Mouse (Mus musculus): Measurements from ENCODE around the gene Gsto2. TPM values are rescaled to one million over a fixed set of nuclear protein-coding genes. Genes with fewer than 3 reads are reported as not detected.

The Gsto2 gene
- polyA plus RNA-seq, 1 experiment = 0.32 TPM

DNA sequence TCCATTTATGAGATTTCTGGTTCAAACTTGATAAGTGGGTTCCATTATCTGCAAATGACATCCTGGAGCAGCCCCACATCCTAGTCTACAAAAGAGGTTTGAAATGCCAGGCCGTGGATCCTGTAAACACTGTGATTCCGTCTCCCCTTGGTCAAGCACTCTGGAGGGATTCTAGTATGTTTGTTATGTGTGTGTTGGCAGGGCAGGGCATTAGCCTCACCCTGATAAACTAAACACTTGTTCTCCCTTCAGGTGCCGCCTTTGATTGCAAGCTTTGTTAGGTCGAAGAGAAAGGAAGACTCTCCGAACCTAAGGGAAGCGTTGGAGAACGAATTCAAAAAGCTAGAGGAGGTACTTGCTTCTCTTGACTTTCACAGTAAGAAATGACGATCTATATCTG lies 6.2 kb upstream of the Gsto2 start:
- no peak for DNase-seq (ENCODE audit: low read depth in 1 of 2, low spot score in 2 of 2)
- no peak for TF ChIP-seq POLR2A (IDR thresholded peaks at IDR 0.05; ENCODE audit: low read depth, low read length)
- no peak for TF ChIP-seq CTCF (IDR thresholded peaks at IDR 0.05; ENCODE audit: extremely low read depth, insufficient read depth, insufficient read length, insufficient replicate concordance)
- peaks cover 8% of the 10 kb centered on the region for H3K4me1 ChIP-seq (ENCODE audit: control insufficient read depth, insufficient read depth, insufficient read length)
- no peaks in the 10 kb centered on the region for H3K36me3 ChIP-seq (ENCODE audit: control insufficient read depth, insufficient read depth, low read length)
- no peak overlapping the region for H3K27ac ChIP-seq (ENCODE audit: insufficient read depth, low read length)
- 93% methylated on average over 8 of the region's 8 CpGs for WGBS
- no peak overlapping the region for H3K4me3 ChIP-seq (ENCODE audit: extremely low read depth, insufficient read depth, insufficient read length)
- peaks cover 6% of the 10 kb centered on the region; the same call in 1 of the 2 replicates for H3K27me3 ChIP-seq (ENCODE audit: control insufficient read depth, insufficient read depth, low read length)

DNA sequence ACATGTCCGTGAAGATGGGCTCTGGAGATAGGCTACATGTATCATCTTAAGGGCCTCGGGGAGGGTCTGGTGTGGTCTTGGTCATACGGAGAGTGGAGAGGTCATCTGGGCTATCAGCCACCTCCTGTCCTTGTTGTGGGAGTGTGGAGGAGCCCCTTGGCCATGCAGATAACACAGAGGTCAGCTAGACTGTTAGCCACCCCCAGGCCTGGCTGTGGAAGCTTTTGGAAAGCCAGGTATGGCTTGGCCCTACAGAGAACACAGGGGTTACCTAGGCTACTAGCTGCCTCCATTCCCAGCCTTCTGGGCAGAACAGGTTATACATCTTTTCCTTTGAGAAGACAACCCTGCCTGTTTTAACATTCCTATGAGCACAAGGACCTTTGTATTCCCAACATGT lies 2.8 kb upstream of the Gsto2 start:
- TF ChIP-seq POLR2A (IDR thresholded peaks at IDR 0.05; ENCODE audit: low read depth, low read length) = no peak
- TF ChIP-seq CTCF (IDR thresholded peaks at IDR 0.05; ENCODE audit: extremely low read depth, insufficient read depth, insufficient read length, insufficient replicate concordance) = no peak
- DNase-seq (ENCODE audit: low read depth in 1 of 2, low spot score in 2 of 2) = no peak
- no peak overlapping the region for H3K27ac ChIP-seq (ENCODE audit: insufficient read depth, low read length)
- H3K27me3 ChIP-seq (ENCODE audit: control insufficient read depth, insufficient read depth, low read length) = no peaks in the 10 kb centered on the region
- no peak overlapping the region for H3K4me3 ChIP-seq (ENCODE audit: extremely low read depth, insufficient read depth, insufficient read length)
- 82% methylated on average over 3 of the region's 3 CpGs for WGBS
- H3K36me3 ChIP-seq (ENCODE audit: control insufficient read depth, insufficient read depth, low read length) = no peaks in the 10 kb centered on the region
- no peaks in the 10 kb centered on the region for H3K4me1 ChIP-seq (ENCODE audit: control insufficient read depth, insufficient read depth, insufficient read length)

GRCm38 (mm10) chr19:47864051-47864450 lies 1.3 kb upstream of the Gsto2 start:
- no peaks in the 10 kb centered on the region for H3K27me3 ChIP-seq (ENCODE audit: control insufficient read depth, insufficient read depth, low read length)
- H3K4me3 ChIP-seq (ENCODE audit: extremely low read depth, insufficient read depth, insufficient read length) = no peak overlapping the region
- H3K4me1 ChIP-seq (ENCODE audit: control insufficient read depth, insufficient read depth, insufficient read length) = no peaks in the 10 kb centered on the region
- TF ChIP-seq CTCF (IDR thresholded peaks at IDR 0.05; ENCODE audit: extremely low read depth, insufficient read depth, insufficient read length, insufficient replicate concordance) = no peak
- no peak for TF ChIP-seq POLR2A (IDR thresholded peaks at IDR 0.05; ENCODE audit: low read depth, low read length)
- H3K27ac ChIP-seq (ENCODE audit: insufficient read depth, low read length) = no peak overlapping the region
- 95% methylated on average over 9 of the region's 9 CpGs for WGBS
- H3K36me3 ChIP-seq (ENCODE audit: control insufficient read depth, insufficient read depth, low read length) = no peaks in the 10 kb centered on the region
- DNase-seq (ENCODE audit: low read depth in 1 of 2, low spot score in 2 of 2) = no peak

- Histone ChIP-seq H3K27ac (ENCODE audit: insufficient read depth, low read length) (no peak overlapping the region), H3K4me3 (ENCODE audit: extremely low read depth, insufficient read depth, insufficient read length) (no peak overlapping the region), H3K4me1 (ENCODE audit: control insufficient read depth, insufficient read depth, insufficient read length) (no peaks in the 10 kb centered on the region), H3K27me3 (ENCODE audit: control insufficient read depth, insufficient read depth, low read length) (no peaks in the 10 kb centered on the region), H3K36me3 (ENCODE audit: control insufficient read depth, insufficient read depth, low read length) (no peaks in the 10 kb centered on the region)
- DNase-seq (ENCODE audit: low read depth in 1 of 2, low spot score in 2 of 2) = no peak
- TF ChIP-seq POLR2A (IDR thresholded peaks at IDR 0.05; ENCODE audit: low read depth, low read length) (no peak), CTCF (IDR thresholded peaks at IDR 0.05; ENCODE audit: extremely low read depth, insufficient read depth, insufficient read length, insufficient replicate concordance) (no peak)
- WGBS = 88% methylated on average over 7 of the region's 7 CpGs
Measured at GRCm38 (mm10) chr19:47864721-47865120, 613 bp upstream of the Gsto2 start.

DNA sequence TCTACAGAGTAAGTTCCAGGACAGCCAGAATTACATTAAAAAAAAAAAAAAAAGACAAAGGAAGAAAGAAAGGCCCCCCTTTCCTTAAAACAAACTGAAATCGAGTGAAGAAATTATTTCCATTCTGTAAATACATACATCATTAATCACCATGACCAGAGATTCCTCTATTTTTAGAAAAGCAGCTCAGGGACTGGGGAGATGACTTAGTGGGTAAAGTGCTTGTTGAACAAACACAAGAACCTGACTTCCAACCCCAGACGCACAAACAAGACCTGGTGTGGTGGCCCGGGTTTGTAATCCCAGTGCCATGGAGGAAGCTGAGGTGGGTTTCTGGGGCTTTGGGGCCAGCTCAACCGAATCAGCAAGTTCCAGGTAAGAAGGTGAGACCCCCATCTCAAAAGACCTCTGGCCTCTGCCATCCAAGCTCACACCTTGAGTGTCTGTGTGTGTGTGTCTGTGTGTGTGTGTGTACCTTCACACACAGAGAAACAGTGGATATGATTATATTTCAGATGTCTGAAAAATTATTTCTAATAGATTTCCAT lies 2.4 kb downstream of the Gsto2 start:
- no peak overlapping the region for H3K4me3 ChIP-seq (ENCODE audit: extremely low read depth, insufficient read depth, insufficient read length)
- H3K27ac ChIP-seq (ENCODE audit: insufficient read depth, low read length) = no peak overlapping the region
- no peaks in the 10 kb centered on the region for H3K36me3 ChIP-seq (ENCODE audit: control insufficient read depth, insufficient read depth, low read length)
- H3K4me1 ChIP-seq (ENCODE audit: control insufficient read depth, insufficient read depth, insufficient read length) = no peaks in the 10 kb centered on the region
- WGBS = 66% methylated on average over 4 of the region's 4 CpGs
- TF ChIP-seq CTCF (IDR thresholded peaks at IDR 0.05; ENCODE audit: extremely low read depth, insufficient read depth, insufficient read length, insufficient replicate concordance) (no peak), POLR2A (IDR thresholded peaks at IDR 0.05; ENCODE audit: low read depth, low read length) (no peak)
- no peaks in the 10 kb centered on the region for H3K27me3 ChIP-seq (ENCODE audit: control insufficient read depth, insufficient read depth, low read length)
- no peak for DNase-seq (ENCODE audit: low read depth in 1 of 2, low spot score in 2 of 2)

- no peak overlapping the region for H3K27ac ChIP-seq (ENCODE audit: insufficient read depth, low read length)
- H3K27me3 ChIP-seq (ENCODE audit: control insufficient read depth, insufficient read depth, low read length) = no peaks in the 10 kb centered on the region
- no peaks in the 10 kb centered on the region for H3K4me1 ChIP-seq (ENCODE audit: control insufficient read depth, insufficient read depth, insufficient read length)
- WGBS = 81% methylated on average over 4 of the region's 4 CpGs
- no peak for TF ChIP-seq POLR2A (IDR thresholded peaks at IDR 0.05; ENCODE audit: low read depth, low read length)
- no peak for TF ChIP-seq CTCF (IDR thresholded peaks at IDR 0.05; ENCODE audit: extremely low read depth, insufficient read depth, insufficient read length, insufficient replicate concordance)
- DNase-seq (ENCODE audit: low read depth in 1 of 2, low spot score in 2 of 2) = no peak
- no peaks in the 10 kb centered on the region for H3K36me3 ChIP-seq (ENCODE audit: control insufficient read depth, insufficient read depth, low read length)
- H3K4me3 ChIP-seq (ENCODE audit: extremely low read depth, insufficient read depth, insufficient read length) = no peak overlapping the region
Measured at GRCm38 (mm10) chr19:47868951-47869350, 3.6 kb downstream of the Gsto2 start.

DNA sequence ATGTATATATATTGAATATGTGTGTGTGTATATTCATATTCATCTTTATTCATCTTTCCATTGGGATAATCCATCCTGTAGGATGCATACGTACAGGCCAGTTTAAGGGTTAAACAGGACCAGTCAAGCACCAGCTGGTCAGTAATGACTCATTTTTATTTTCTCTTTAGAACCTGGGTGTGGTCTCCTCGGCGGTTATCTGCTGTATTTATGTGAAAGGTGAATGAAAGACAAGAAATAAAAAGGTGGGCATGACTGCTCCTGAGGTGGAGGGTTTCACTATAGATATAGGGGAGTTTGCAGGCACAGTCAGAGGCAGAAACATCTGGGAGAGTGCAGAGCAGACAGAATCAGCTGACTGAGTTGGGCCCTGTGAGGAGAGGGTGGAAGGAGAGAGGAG lies 4.2 kb downstream of the Gsto2 start:
- no peaks in the 10 kb centered on the region for H3K36me3 ChIP-seq (ENCODE audit: control insufficient read depth, insufficient read depth, low read length)
- DNase-seq (ENCODE audit: low read depth in 1 of 2, low spot score in 2 of 2) = no peak
- 65% methylated on average over 3 of the region's 3 CpGs for WGBS
- no peak overlapping the region for H3K27ac ChIP-seq (ENCODE audit: insufficient read depth, low read length)
- no peak for TF ChIP-seq CTCF (IDR thresholded peaks at IDR 0.05; ENCODE audit: extremely low read depth, insufficient read depth, insufficient read length, insufficient replicate concordance)
- no peak for TF ChIP-seq POLR2A (IDR thresholded peaks at IDR 0.05; ENCODE audit: low read depth, low read length)
- H3K4me1 ChIP-seq (ENCODE audit: control insufficient read depth, insufficient read depth, insufficient read length) = no peaks in the 10 kb centered on the region
- no peak overlapping the region for H3K4me3 ChIP-seq (ENCODE audit: extremely low read depth, insufficient read depth, insufficient read length)
- no peaks in the 10 kb centered on the region for H3K27me3 ChIP-seq (ENCODE audit: control insufficient read depth, insufficient read depth, low read length)
